Mouse (Mus musculus): ENCODE measurements around the gene Irgm1. TPM values are rescaled to one million over a fixed set of nuclear protein-coding genes. Genes with fewer than 3 reads are reported as not detected.

Irgm1 gene
- total RNA-seq, 2 experiments from 2014 or later = 5.2 to 6.2 TPM

DNA sequence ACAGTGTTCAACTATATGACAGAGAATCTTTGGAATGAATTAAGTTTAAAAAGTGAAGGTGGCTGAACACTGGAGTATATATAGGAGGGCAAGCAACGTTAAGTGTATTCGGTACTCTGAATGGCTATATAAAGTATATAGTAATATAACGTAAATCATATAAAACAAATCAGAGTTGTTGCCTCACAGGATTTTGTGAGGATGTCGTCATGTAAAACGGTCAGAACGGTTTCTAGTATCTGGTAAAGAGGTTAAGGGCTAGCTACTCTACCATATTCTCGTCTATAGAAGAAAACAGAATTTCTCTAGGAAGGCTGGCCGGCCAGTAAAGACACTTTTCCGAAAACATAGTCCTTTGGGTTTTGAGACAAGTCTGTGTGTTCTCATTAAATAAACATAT lies 53.7 kb downstream of the Irgm1 start:
- intact Hi-C loops (cut with DNase I) = loop anchor here (1.0 to 5.0 kb wide), 4 partner anchors 17 to 385 kb away; partner anchors contain the start of genes Rack1 and Zfp62
- DNase-seq (ENCODE audit: low spot score in 2 of 2) = no peak

DNA sequence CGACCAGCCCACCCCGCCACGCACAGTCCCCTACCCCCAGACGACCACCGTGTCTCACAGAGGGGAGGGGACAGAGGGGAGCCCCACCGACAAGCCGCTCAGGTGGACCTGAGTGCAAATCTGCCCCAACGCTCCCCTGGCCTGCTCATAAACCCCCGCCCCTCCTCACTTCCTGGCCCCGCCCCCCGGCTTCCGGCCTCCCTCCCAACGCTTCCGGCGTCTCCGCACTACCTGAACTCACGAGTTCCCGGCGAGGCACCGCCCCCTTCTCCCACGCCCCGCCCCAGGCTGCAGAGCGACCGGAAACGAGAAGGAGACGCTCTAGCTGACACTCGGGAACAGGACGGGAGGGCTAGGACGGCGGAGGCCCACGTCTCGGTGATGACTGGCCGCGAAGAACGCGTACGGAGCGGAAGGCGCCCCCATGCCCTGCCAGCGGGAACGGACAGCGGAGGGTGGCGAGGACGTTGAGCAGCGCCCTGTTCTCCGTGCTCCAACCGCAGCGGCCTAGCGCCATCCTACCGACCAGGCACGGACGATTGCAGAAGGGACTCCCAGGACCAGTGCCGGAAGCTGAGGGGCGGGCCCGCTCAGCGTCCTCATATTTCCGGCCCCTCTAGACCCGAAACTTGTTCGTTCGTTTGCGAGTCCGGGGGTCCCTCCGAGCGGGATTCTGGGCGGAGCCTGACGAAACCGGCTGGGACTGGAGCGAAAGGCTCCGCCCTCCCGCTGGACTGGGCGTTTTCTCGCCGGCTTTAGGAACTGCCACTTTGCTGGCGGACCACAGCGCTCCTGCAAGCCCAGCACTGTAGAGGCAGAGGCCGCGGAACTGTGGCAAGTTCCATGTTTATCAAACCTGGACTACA lies 54.5 kb downstream of the Irgm1 start, which contains the start of gene Trim41:
Gene Trim41 (minus strand): TSS at position 554 of the 866 bp plus-strand sequence.
- DNase-seq (ENCODE audit: low spot score in 2 of 2) = peak; percentile 99
- intact Hi-C loops (cut with DNase I) = loop anchor here (2.0 to 5.0 kb wide), 2 partner anchors 16 to 385 kb away; partner anchors contain the start of genes Rack1 and Zfp62

DNA sequence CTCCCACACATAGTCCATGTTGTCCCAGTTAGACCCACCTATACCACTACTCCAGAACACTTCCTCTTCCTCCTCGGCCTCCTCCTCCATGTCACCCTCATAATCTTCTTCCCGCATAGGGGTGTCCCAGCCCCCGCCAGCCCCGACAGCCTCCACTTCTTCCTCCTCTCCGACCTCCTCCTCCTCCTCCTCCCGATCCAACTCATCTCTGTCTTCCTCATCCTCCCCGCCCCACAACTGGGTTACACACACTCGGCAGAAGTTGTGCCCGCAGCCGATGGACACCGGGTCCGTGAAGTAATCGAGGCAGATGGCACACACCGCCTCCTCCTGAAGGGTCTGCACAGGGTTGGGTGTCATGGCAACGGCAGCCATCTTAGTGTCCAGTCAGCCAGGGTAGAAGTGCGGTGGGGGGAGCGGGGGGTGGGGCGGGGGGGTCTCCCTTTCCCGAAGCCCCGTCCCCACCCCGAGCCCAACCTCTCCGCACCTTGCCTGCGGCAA lies 55.2 kb downstream of the Irgm1 start:
- intact Hi-C loops (cut with DNase I) = loop anchor here (2.0 to 5.0 kb wide), 2 partner anchors 16 to 386 kb away; partner anchors contain the start of genes Rack1 and Zfp62

DNA sequence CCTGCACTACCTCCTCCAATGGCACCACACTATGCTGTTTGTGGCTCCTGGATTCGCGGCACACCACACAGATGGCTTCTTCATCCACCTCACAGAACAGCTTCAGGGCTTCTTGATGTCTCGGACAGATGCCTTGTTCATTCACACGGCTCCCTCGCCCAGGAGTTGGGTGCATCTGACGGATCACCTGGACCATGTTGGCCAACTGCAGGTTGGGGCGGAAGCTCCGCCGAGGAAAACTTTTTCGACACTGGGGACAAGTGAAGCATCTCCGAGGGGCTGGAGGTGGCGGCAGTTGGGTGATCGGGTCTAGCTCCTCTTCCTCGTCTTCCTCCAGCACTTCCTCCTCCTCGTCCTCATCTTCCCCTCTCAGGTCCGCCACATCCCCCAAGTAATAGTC lies 55.6 kb downstream of the Irgm1 start:
- no peak for DNase-seq (ENCODE audit: low spot score in 2 of 2)
- intact Hi-C loops (cut with DNase I) = loop anchor here (2.0 to 5.0 kb wide), 2 partner anchors 15 to 386 kb away; partner anchors contain the start of genes Rack1 and Zfp62

More for the DNA sequence above, 55.2 kb downstream of the Irgm1 start:
- peak; percentile 28 to 47 for DNase-seq (ENCODE audit: low spot score in 2 of 2)

DNA sequence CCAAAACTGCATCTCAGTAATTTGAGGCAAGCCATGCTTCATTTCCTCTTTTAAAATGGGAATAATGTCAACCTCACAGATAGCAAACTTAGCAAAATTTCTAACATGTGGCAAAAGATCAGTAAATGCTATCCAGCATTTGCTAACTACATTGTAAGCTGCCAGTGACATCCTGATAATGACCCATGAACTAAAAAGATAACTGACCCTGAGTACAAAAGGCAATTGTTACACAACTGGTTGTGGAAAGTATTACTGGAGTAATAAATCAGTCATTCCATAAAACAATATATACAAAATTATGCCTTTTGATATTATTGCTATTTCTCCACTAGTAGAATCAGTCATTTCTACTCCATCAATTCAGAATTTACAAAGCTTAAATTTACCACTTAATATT lies 57.7 kb downstream of the Irgm1 start:
- intact Hi-C loops (cut with DNase I) = no loop called here

More for the DNA sequence above, 57.7 kb downstream of the Irgm1 start:
- DNase-seq (ENCODE audit: low spot score in 2 of 2) = no peak

Other genes starting within 250 kb of the Irgm1 start
- gene Rack1, start 71.4 kb downstream of the Irgm1 start, total RNA-seq (2021) = 100 to 1,000 TPM; 215 to 226 TPM
- gene Trim41, start 54.3 kb downstream of the Irgm1 start, total RNA-seq (2021) = 10 to 100 TPM; 61.2 to 62.1 TPM
- gene Trim7, start 45.5 kb downstream of the Irgm1 start, total RNA-seq (2021) = 1 to 10 TPM; 2.5 to 3.0 TPM
- gene Gm12184, start 45.0 kb downstream of the Irgm1 start, total RNA-seq (2021) = 1 to 10 TPM; 1.3 to 3.0 TPM
- gene Gm5431, start 30.5 kb upstream of the Irgm1 start, total RNA-seq (2021) = under 1 TPM; 0.16 to 0.22 TPM
- gene Psme2b, start 74.5 kb upstream of the Irgm1 start, total RNA-seq (2021) = 1 to 10 TPM in 1 of 2 experiments, under 1 TPM in 1; 0.99 to 1.5 TPM
- not detected for gene Olfr56, start 107.2 kb upstream of the Irgm1 start, total RNA-seq (2021)
- gene 9930111J21Rik1, start 107.7 kb upstream of the Irgm1 start, total RNA-seq (2021) = under 1 TPM; 0.81 to 0.95 TPM
- under 1 TPM; 0.15 to 0.20 TPM for gene Gm12185, start 120.5 kb upstream of the Irgm1 start, total RNA-seq (2021)
- gene Tgtp1, start 122.5 kb upstream of the Irgm1 start, total RNA-seq (2021) = under 1 TPM; 0.39 to 0.43 TPM
- 1 to 10 TPM; 1.1 to 1.2 TPM for gene 9930111J21Rik2, start 179.6 kb upstream of the Irgm1 start, total RNA-seq (2021)
- under 1 TPM in 1 of 2 experiments, not detected in 1; 0.18 TPM for gene Tgtp2, start 192.5 kb upstream of the Irgm1 start, total RNA-seq (2021)
- gene Ifi47, start 204.9 kb upstream of the Irgm1 start, total RNA-seq (2021) = under 1 TPM in 1 of 2 experiments, not detected in 1; 0.74 TPM
- gene Olfr1396, start 243.2 kb upstream of the Irgm1 start, total RNA-seq (2021) = not detected

Measured in left cerebral cortex, postnatal 36 days (tissue).